Mouse (Mus musculus) CD8-positive naive resting alpha-beta T cell, adult 2 months (primary cell): ENCODE measurements around the gene Gm48551.

Source experiments
- DNase-seq, 2 experiments: peaks; one replicate each; pipeline ENCODE4 v3.0.0; 2022; ENCODE audit warnings: low read depth in 2 of 2, low spot score in 2 of 2

Gene Gm48551

DNA sequence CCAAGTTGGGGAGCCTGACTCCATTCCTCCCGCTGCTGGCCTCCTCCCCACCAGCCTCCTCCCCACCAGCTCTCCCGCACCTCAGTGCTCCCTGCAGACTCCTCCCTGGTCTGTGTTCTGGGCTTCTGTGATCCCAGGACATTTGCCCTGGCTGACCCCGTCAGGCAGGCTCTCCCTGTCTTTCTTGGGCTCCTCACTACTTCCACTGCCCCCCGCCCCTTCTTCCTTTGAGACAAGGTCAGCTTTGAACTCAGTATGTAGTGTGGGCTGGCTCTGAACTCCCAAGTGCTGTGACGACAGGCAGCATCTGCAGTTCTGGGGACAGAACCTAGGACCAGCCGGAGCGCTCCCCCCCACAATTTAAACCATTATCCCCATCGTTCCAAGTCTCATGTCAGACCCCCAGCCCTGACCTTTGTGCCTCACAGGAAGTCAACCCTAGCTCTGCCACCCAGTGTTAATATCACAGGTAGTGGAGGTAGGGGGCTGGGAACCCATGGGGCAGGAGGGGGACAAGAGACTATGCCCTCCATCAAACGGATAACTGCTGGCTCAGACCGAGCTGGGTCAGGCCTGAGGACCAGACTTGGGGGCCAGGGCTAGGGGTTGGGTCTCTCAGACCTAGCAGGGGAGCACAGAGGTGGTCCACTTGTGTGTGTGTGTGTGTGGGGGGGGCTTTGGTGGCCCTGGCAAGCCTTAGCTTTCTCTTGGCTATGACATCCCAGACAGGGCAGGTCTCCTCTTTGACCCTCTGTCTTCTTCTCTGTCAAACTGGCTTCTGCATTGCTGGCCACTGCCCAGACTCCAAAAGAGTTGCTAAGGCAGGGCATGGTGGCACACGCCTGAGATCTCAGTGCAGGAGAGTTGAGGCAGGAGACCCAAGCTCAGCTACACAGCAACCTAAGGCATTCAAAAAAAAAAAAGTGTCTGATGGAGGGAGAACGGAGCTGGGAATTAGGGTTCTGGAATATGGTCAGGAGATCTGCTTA lies 33.3 kb downstream of the Gm48551 start:
- no peak for DNase-seq

GRCm38 (mm10) chr10:81418216-81419070 lies 34.2 kb downstream of the Gm48551 start:
- no peak for DNase-seq

DNA sequence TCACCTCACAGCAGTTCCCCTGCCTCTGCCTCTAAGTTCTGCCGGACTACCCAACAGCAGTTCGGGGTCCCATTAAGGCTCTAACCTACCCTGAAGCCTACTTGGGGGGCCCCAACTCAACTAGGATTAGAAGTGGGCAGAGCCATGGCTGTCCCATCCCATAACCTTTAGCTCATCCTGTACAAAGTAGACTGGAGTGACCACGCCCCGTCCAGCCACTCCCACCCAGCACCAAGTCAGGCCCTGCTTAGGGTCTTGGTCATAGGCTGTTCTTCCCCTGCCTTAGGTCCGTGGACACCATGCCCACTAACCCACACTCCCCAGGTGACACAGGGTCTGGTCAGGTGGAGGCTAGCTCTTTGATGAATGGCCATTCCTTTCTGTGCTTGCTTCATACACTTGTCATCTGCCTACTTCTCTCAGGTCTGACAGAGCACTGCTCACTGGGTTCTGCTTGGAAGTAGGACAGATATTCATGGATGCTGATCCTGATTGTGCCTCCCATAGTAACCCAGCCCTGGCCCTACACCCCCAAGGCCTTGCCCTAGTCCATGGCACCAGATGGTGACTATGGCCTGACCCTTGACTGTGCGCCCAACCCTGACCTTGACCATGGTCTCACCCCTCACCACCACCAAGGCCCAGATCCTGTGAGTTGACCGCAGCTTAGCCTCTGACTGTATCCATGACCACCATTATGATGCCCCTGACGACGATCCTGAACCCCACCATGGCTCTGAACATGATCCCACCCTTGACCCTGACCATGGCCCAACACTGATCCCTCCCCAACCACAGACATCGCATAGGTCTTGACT lies 35.1 kb downstream of the Gm48551 start:
- DNase-seq = no peak

GRCm38 (mm10) chr10:81420191-81420767 lies 36.0 kb downstream of the Gm48551 start:
- no peak for DNase-seq

DNA sequence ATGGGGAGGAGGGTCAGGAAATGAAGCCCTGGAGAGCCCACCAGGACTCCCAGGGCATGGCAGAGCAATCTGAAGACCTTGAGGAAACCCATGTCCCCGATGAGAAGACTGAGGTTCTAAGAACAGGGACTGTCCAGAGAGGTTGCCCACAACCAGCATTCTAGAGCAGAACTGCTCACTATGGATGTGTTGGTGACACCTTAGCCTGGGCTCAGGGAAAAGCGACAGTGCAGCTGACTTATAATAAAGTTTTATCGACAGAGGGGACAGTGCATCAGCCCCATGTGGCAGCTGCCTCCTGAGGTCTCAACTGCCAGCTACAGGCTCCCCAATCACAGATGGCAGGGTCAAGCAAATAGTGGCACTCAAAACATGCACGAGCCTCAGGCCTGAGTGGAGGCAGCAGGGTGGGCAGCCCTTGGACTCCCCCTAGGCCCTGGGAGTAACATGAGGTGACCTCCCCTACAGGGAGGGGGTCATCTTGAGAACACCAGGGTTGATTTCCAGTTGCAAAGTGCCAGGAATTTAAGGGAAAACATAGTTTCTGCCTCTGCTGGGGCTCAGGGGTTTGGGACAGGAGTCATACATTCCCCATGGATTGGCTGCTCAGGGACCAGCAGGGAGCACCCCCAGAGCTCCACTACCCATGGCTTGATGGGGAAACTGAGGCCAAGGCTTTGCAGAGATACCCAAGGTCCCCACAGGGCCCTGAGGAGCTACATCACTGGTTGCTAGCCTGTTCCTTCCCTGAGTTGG lies 37.0 kb downstream of the Gm48551 start:
- DNase-seq = no peak

GRCm38 (mm10) chr10:81421797-81422100 lies 37.5 kb downstream of the Gm48551 start:
- DNase-seq = no peak

DNA sequence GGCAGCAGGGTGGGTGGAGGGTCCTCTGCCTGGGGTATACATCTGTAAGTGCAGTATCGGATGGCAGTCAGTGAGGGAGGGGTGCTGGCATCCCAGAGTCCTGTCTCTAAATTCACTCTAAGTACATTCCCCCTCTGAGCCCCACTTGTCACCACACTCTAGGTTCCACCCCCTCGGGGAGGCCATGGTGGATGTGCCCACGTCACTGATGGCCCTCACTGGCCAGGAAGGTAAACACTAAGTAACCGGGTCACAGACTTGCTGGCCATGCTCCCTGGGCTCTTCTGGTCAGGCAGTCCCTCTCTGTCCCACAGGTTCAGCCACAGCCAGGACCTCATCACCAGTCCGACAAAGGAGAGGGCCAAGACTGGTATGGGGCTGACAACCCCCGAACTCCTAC lies 37.9 kb downstream of the Gm48551 start:
- DNase-seq = no peak

DNA sequence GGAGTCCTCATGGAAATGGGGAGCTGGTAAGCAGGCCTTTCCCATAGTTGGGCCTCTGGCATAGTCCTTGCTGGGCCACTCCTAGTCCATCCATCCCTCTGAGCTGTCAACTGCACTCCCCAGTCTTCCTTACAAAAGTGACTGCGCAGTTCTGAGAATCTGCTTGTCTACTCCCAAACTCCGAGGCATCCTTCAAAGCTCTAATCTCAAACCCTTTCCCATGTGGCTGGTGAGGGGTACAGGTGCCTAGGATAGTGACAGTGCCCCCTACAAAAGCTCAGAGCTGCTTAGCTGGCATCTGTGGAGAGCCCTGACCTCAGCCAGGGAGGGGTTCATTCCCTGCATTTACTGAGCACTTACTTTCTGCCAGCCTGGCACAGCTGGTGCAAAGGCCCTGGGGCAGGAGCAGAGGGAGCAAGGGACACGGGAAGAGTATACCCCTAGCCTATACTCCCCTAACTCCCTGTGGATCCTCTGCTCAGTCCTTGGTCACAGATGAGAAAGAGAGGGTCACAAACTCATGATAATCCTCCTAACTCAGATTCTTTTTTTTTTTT lies 38.5 kb downstream of the Gm48551 start:
- no peak for DNase-seq

DNA sequence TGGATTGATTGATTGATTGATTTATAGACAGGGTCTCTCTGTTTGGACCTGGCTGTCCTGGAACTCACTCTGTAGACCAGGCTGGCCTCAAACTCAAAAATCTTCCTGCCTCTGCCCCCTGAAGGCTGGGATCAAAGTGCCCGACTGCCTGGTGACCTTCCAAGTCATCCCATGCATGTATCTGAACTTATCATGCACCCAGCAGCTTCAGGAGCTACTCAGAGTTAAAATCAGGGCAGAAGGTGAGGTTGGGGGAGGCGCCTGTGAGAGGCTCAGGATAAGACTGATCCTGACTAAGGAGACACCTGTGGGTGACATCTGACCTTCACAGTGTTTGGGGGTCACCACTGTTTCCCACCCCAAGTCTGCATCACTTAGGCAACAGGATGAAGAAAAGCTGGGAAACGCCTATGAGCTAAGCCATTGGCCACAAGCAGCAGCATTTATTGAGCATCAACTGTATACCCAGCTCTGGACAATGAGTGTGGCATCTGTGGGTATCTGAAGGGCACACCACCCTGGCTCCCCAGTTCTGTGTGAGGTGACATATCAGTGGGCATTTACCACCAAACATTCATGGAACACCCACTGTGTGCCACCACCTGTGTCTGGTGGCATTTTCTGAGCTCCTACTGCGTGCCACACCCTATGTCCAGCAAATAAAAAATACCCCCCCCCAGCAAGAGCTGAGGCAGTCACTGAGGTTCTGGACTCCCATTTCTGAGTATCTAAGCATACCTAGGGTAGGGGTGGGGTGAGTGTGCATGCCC lies 39.4 kb downstream of the Gm48551 start:
- no peak for DNase-seq

- DNase-seq = no peak
Observed at GRCm38 (mm10) chr10:81424246-81425051, 40.2 kb downstream of the Gm48551 start.

DNA sequence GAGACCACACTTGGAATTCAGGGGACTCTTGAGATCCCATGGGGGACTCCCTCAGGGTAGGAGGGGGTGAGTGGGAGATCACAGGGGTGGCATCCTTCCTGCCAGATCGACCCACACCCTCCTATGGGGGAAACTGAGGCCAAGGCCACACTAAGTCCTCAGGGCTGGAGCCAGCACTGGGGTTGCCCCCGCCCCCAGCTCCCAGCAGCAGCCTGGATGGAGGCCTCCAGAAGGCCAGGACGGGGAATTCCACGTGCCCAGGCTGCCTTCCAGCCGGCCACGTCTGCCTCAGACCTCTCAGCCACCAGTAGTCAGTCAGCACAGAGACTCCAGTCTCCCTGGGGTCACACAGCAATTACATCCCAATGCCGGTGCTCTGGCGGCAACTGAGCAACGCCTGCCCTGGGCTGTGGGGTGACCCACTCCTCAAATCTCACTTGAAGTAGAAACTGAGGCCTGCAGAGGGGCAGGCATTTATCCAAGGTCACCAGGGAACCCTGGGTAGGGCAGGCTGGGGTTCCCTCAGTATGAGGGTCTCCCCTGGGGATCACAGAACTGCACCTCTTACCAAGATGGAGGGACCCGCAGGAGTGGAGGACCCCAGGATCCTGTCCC lies 41.1 kb downstream of the Gm48551 start:
- DNase-seq = no peak

- no peak for DNase-seq
Observed at GRCm38 (mm10) chr10:81426081-81426671, 41.9 kb downstream of the Gm48551 start.

DNA sequence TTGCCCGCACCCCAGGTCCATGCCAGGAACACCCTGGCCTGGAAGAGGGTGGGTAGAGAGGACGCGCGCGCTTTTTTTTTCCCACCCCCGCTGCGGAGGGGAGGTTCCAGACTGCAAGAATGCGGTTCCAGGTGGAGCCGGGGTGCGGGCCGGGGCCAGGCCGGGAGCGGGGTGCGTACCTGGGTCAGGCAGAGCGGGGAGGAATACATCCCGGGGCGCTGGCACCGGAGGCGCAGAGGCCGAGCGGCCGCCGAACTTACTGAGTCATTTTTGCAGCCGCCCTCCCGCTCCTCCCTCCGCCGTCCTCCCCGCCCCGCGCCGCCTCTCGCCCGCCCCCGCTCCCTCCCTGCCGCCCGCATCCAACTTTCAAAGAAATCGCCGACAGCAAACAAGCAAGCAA lies 42.6 kb downstream of the Gm48551 start:
- DNase-seq = no peak

DNA sequence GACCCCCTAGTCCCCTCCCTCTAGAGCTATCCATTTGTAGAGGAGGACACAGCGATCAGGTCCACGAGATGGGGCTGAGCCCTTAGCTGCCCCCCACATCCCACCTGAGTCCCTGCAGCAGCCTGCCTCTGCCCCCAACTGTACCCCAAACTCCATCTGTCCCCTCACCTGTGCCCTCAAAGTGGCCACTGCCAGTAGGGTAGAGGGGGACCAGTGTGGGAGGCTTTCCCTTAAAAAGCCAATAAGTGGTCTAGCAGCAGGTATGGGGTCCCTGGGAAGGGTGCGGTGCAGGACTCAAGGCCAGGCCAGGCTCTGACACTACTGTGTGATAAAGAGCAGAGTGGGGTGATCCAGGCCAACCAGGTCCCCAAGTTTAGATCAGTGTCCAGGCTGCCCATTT lies 43.1 kb downstream of the Gm48551 start:
- no peak for DNase-seq

DNA sequence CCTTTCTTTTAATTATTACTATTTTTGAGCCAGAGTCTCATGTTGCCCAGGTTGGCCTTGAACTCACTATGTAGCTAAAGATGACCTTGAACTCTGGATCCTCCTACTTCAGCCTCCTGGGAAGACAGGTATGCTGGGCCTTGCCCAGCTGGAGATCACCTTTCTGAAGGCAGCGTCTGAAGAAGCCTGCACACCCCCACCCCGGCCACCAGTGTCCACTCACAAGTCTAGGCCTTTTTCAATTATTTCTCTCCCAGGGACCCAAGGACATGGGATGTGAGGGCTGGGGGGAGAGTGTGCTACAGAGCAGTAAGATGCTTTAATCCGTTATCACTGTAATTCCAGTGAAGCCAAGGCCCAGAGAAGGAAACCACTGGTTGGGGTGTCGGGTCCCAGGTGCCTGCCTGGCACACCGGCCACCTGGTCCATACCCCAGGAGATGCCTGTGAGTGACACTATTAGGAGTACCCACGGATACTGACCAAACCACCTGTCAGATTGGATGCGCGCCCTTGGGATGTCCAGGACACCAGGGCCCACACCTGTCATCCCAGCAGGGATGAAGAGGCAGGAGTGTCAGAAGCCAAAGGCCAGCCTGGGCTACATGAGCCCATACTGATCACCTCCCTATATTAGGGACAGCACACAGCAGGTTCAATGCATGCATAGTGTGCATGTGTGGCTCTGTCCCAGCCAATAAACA lies 43.7 kb downstream of the Gm48551 start:
- no peak for DNase-seq

DNA sequence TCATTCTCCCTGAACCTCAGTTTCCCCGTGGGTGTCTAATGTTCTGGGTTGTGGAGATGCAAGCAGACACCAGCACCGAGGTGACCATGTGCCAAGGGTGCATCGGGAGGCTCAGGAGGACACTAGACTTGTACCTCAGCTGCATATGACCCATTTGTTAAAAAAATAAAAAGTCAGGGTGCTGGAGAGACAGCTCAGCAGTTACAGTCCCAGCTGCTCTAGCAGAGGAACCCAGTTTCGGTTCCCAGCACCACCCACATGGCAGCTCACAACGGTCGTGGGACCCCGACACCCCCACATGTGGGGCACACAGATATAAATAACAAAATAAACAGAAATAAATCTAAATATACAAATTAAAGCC lies 44.2 kb downstream of the Gm48551 start:
- DNase-seq = no peak

GRCm38 (mm10) chr10:81429092-81429491 lies 44.8 kb downstream of the Gm48551 start:
- no peak for DNase-seq
